Mouse (Mus musculus) lung, postnatal 0 days (tissue): ENCODE results near the gene Zfp54. TPM values are rescaled to one million over a fixed set of nuclear protein-coding genes. Genes with fewer than 3 reads are reported as not detected.
"Not testable (repeated sequence)": the region's sequence is repeated elsewhere in the genome, so short reads cannot be mapped to it uniquely, and the experiment has no call there.

Experiments used
- ATAC-seq: fragments of 200-750 bp; cut with Nextera tagmentation; 2 replicates; pipeline ENCODE4 v1.8.0; 2017; ENCODE audit warnings: moderate library complexity
- DNase-seq: peaks from one replicate; pipeline ENCODE4 v3.0.0-alpha.2; 2016; ENCODE audit warnings: low spot score
- H3K27ac ChIP-seq: fragments of 300-500 bp; sonication (generic); 2 replicates; pipeline ENCODE4 v1.5.1; 2014; ENCODE audit warnings: antibody characterized with exemption, mild to moderate bottlenecking, low read length, mixed read lengths
- H3K27me3 ChIP-seq: fragments of 300-500 bp; sonication (generic); replicated peaks from 2 replicates; pipeline ENCODE4 v1.6.1; 2014; ENCODE audit warnings: low read length, mixed read lengths; ENCODE audit not compliant: insufficient read depth
- H3K36me3 ChIP-seq: fragments of 300-500 bp; sonication (generic); 2 replicates; pipeline ENCODE4 v1.6.1; 2014; ENCODE audit warnings: low read length, mixed read lengths; ENCODE audit not compliant: insufficient read depth
- H3K4me1 ChIP-seq: fragments of 300-500 bp; sonication (generic); 2 replicates; pipeline ENCODE4 v1.6.1; 2014; ENCODE audit warnings: antibody characterized with exemption, low read depth, low read length, mixed read lengths; ENCODE audit not compliant: insufficient read depth
- H3K4me2 ChIP-seq: fragments of 300-500 bp; sonication (generic); replicated peaks from 2 replicates; pipeline ENCODE4 v1.6.1; 2014; ENCODE audit warnings: low read depth, mild to moderate bottlenecking, low read length, moderate library complexity, mixed read lengths
- H3K4me3 ChIP-seq: fragments of 300-500 bp; sonication (generic); 2 replicates; pipeline ENCODE4 v1.5.1; 2014; ENCODE audit warnings: low read depth, low read length
- H3K9ac ChIP-seq: fragments of 300-500 bp; sonication (generic); replicated peaks from 2 replicates; pipeline ENCODE4 v1.6.1; 2014; ENCODE audit warnings: low read depth, mild to moderate bottlenecking
- H3K9me3 ChIP-seq: fragments of 300-500 bp; sonication (generic); 2 replicates; pipeline ENCODE4 v1.6.1; 2016; ENCODE audit warnings: low read length, mixed read lengths
- CTCF ChIP-seq: IDR thresholded peaks from 2 replicates; pipeline ENCODE4 v1.5.1; 2016; ENCODE audit warnings: antibody characterized with exemption, mild to moderate bottlenecking
- EP300 ChIP-seq: IDR thresholded peaks from 2 replicates; pipeline ENCODE4 v1.6.1; 2016; ENCODE audit warnings: antibody characterized with exemption, mild to moderate bottlenecking, control low read depth
- WGBS: fragments of 180-500 bp; shearing (Covaris S2); extraction: QIAGEN DNeasy Blood & Tissue Kit; methylation state at CpG from one replicate; pipeline ENCODE4 v1.1.7; 2014; 5-methylcytosine and 5-hydroxymethylcytosine counted together
- polyA plus RNA-seq: library from polyadenylated mRNA; unstranded; fragments of >200 nt; fragmentation: Nextera tagmentation; extraction: Ambion mirVana; gene quantifications from 2 replicates; pipeline ENCODE4 v1.2.1, GENCODE M21; 2015

Gene Zfp54
- polyA plus RNA-seq, 1 experiment from 2014 or later: 5.8 TPM

DNA sequence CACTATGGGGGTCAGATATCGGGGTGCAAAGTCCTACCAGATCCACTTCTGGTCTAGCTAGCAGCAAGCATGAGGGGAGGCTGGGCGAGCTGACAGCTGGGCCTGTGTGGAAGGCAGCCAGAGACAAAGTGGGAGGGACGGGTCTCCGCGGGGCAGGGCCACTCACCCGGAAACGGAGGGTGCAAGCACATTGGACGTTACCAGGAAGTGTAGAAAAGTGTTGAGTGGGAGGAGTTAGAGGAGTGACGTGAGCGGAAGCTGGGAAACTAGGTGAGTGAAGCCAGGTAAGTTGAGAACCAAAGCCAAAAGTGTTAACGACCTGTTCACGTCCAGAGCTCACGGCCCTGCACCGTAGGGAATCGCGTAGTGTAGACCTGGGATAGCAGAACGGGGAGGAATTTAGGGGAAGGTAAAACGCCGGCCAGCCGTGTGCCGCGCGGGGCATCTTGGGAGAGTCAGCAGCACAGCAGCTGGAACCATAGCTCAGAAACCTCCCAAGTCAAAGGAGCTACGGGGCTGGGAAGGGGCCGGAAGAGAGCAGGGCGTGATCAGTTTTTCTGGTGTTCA is 27.2 kb downstream of the Zfp54 start, which contains the start of gene Zfp51:
Zfp51 (plus strand) TSS at position 237 of the 567 bp plus-strand sequence.
- Histone ChIP-seq H3K4me2 (peak within 1 kb of the TSS; percentile 64), H3K9me3 (no peaks in the 10 kb centered on the region), H3K27me3 (no peaks in the 10 kb centered on the region), H3K4me3 (peak within 1 kb of the TSS; percentile 66), H3K27ac (peak within 1 kb of the TSS; percentile 96), H3K9ac (peak within 1 kb of the TSS; percentile 46), H3K36me3 (0 out of 2 replicates have a peak, but pooled peaks cover 4% of the 10 kb centered on the region), H3K4me1 (peaks cover 6% of the 10 kb centered on the region)
- peak; percentile 98 for DNase-seq
- ATAC-seq: peak; percentile 100
- under 1% methylated on average over 26 of the region's 26 CpGs for WGBS
- TF ChIP-seq EP300 (peak; percentile 54; the same call in 1 of the 2 replicates), CTCF (no peak)

GRCm38 (mm10) chr17:21463550-21463949 is 40.5 kb downstream of the Zfp54 start:
- ATAC-seq: no peak

GRCm38 (mm10) chr17:21472032-21472652 is 49.1 kb downstream of the Zfp54 start:
- no peak overlapping the region for H3K9ac ChIP-seq
- H3K4me1 ChIP-seq: peaks cover 17% of the 10 kb centered on the region; the same call in 1 of the 2 replicates
- peak overlapping the region; percentile 20; the same call in 1 of the 2 replicates for H3K27ac ChIP-seq
- 35% methylated on average over 3 of the region's 3 CpGs for WGBS
- H3K4me3 ChIP-seq: no peak overlapping the region
- DNase-seq (peak; percentile 16), ATAC-seq (peak; percentile 8; the same call in 1 of the 2 replicates)
- no peaks in the 10 kb centered on the region for H3K9me3 ChIP-seq
- H3K36me3 ChIP-seq: no peaks in the 10 kb centered on the region
- TF ChIP-seq EP300 (no peak), CTCF (no peak)
- no peak overlapping the region for H3K4me2 ChIP-seq
- no peaks in the 10 kb centered on the region for H3K27me3 ChIP-seq

More at GRCm38 (mm10) chr17:21463550-21463949, 40.5 kb downstream of the Zfp54 start:
- Histone ChIP-seq H3K27ac (no peak overlapping the region), H3K4me3 (no peak overlapping the region), H3K36me3 (peaks cover 8% of the 10 kb centered on the region; the same call in 1 of the 2 replicates), H3K9me3 (no peaks in the 10 kb centered on the region), H3K27me3 (no peaks in the 10 kb centered on the region), H3K4me2 (no peak overlapping the region), H3K9ac (no peak overlapping the region), H3K4me1 (no peaks in the 10 kb centered on the region)
- no peak for DNase-seq
- TF ChIP-seq EP300 (no peak), CTCF (no peak)
- WGBS: 91% methylated on average over 5 of the region's 5 CpGs

GRCm38 (mm10) chr17:21472653-21473307 is 49.8 kb downstream of the Zfp54 start:
- no peak overlapping the region for H3K4me3 ChIP-seq
- TF ChIP-seq EP300: no peak
- peak overlapping the region; percentile 75 for H3K27ac ChIP-seq
- no peaks in the 10 kb centered on the region for H3K36me3 ChIP-seq
- no peak for DNase-seq
- no peaks in the 10 kb centered on the region for H3K9me3 ChIP-seq
- no peak for ATAC-seq
- H3K4me1 ChIP-seq: peaks cover 17% of the 10 kb centered on the region; the same call in 1 of the 2 replicates
- H3K4me2 ChIP-seq: 0 out of 2 replicates have a peak overlapping the region, but pooled peaks have one; percentile 0
- no peaks in the 10 kb centered on the region for H3K27me3 ChIP-seq
- H3K9ac ChIP-seq: no peak overlapping the region
- WGBS: 45% methylated on average over 2 of the region's 2 CpGs

DNA sequence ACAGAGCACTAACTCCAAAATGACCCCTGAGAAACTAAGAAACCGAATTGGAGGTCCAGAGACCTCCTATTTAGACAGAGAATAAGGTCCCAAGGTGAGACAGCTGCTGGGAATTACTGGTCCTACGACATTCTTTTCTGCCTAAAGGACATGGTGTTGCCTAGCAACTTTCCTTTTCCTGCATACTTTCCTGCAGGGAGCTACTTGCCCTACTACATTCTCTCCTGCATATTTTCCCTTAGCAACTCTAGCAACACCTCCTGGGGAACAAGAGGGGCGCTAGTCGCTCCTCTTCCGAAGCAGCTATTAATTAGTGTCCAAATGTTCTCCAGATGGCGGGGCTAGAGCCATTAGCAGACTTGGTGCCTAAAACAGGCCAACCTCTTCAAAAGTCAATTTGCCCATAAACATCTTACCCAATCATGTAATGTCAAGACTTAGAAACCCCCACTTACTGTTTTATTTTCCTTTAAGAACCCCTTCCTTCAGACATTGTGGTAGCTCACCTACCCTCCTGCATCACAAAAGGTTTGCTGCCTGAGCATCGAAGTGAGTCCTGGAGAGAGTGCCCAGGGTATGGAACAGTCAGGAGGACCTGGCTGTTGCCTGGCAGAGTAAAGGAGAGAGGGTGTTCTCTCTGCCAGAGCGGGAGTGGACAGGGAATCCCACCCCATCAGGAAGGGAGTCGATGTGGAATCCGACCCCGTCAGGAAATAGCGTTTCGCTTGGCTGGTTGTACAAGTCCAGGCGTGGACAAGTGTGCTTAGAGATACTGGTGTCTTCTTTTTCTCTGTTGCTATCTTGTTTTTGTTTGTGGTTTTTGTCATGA is 50.5 kb downstream of the Zfp54 start:
- no peak overlapping the region for H3K4me3 ChIP-seq

DNA sequence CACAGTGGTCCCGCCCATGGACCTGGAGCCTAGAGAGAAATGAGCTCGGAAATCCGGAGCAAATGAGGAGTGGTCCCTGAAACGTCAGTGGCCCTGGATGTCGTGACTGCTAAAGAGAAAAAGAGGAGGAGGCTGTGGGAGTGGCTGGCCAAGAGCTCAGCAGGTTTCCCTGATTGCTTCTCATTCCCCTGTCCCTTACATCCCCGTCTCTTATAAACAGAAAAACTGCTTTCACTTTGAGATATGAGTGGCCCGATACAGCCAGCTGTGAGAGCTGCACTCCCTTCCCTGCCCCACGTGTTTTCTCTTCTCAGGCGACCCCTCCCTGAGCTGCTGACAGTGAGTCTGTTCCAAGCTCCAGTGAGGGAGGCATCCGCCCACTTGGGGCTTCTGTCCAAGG is 51.7 kb downstream of the Zfp54 start:
- H3K27ac ChIP-seq, ATAC-seq, H3K4me3 ChIP-seq, H3K36me3 ChIP-seq, H3K9ac ChIP-seq, H3K27me3 ChIP-seq, H3K9me3 ChIP-seq: not testable (repeated sequence)
- Histone ChIP-seq H3K4me2 (peak overlapping the region; percentile 22; the same call in 1 of the 2 replicates), H3K4me1 (peaks cover 17% of the 10 kb centered on the region; the same call in 1 of the 2 replicates)
- DNase-seq: peak; percentile 25
- WGBS: 1% methylated on average over 8 of the region's 10 CpGs

More for the DNA sequence above, 50.5 kb downstream of the Zfp54 start:
- H3K9me3 ChIP-seq: no peaks in the 10 kb centered on the region
- peak; percentile 63 for TF ChIP-seq CTCF
- TF ChIP-seq EP300: peak; percentile 86
- 0 out of 2 replicates have a peak overlapping the region, but pooled peaks have one; percentile 0 for H3K4me2 ChIP-seq
- 22% methylated on average over 14 of the region's 14 CpGs for WGBS
- ATAC-seq (peak; percentile 95), DNase-seq (peak; percentile 93)
- no peaks in the 10 kb centered on the region for H3K36me3 ChIP-seq
- H3K9ac ChIP-seq: no peak overlapping the region
- H3K4me1 ChIP-seq: peaks cover 17% of the 10 kb centered on the region; the same call in 1 of the 2 replicates
- no peaks in the 10 kb centered on the region for H3K27me3 ChIP-seq
- peak overlapping the region; percentile 75 for H3K27ac ChIP-seq

- not testable (repeated sequence) for H3K9ac ChIP-seq, ATAC-seq, H3K27me3 ChIP-seq, H3K36me3 ChIP-seq, H3K9me3 ChIP-seq, H3K4me2 ChIP-seq, DNase-seq, H3K27ac ChIP-seq, H3K4me3 ChIP-seq
- 67% methylated on average over 1 of the region's 1 CpGs for WGBS
- H3K4me1 ChIP-seq: peaks cover 17% of the 10 kb centered on the region; the same call in 1 of the 2 replicates
Observed at GRCm38 (mm10) chr17:21475290-21475689, 52.3 kb downstream of the Zfp54 start.

DNA sequence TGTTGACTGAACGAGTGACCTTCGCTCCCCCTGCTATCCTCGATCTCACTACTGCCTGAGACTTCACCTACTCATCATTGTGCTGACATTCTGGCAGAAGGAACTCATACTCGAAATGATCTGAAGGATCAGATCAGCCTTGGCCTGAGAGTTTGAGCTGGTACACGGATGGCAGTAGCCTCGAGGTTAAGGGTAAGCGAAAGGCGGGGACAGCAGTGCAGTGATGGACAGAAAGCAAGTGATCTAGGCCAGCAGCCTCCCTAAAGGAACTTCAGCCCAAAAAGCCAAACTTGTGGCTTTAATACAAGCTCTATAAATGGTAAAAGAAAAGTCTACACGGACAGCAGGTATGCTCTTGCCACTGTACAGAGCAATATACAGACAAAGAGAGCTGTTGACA is 53.3 kb downstream of the Zfp54 start:
- H3K4me2 ChIP-seq, H3K9ac ChIP-seq, H3K27me3 ChIP-seq, H3K9me3 ChIP-seq, DNase-seq, H3K4me3 ChIP-seq, H3K36me3 ChIP-seq, ATAC-seq, H3K27ac ChIP-seq: not testable (repeated sequence)
- 60% methylated on average over 4 of the region's 9 CpGs for WGBS
- H3K4me1 ChIP-seq: peaks cover 17% of the 10 kb centered on the region; the same call in 1 of the 2 replicates
